Mouse (Mus musculus): ENCODE measurements around the gene Prss28.

The Prss28 gene

DNA sequence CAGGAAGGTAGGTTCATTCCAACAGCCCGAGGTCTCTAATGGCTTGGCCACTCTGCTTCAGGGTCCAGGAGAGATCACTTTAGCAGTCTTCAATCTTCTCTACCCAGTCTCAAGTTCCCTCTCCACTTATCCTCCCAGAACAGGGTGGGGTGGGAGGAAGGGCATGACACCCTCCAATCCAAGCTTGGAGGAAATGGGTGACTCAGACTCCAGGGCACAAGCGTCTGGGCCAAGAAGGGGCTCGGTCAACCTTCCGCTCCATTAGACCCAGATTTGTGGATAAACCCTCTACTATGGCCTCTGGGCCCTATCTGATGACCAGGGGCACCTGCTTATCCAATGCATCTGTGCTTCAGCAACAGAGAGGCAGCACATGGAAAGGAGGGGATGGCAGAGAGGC lies 37.0 kb downstream of the Prss28 start, which contains the start of gene Tpsab1:
TSS of gene Tpsab1 (minus strand) at position 101 of the 400 bp plus-strand sequence.
- no peak for DNase-seq

DNA sequence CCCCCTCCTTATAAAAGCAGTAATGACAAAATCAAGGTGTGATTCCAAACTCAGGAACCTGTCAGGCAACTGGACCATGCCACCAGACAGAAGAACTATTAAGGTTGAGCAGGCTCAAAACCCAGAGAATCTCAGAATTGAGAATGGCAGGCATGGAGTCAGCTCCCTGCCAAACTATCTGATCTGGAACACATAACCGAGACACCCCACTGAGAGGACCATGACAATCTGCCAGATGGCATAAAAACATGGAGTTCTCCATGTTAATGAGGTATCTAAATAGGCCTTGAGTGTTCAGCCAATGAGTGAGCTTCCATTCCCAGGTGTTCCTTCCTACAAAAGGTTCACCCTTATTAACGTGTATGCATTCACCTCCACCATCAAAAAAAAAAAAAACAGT lies 52.8 kb downstream of the Prss28 start:
- DNase-seq, result no peak
